Mouse (Mus musculus) MN1 (cell line): Measurements from ENCODE around the gene Oas1g.
A peak's percentile ranks its signal among the peaks of the same experiment; 100 is the strongest.
"Not testable (repeated sequence)": the region's sequence is repeated elsewhere in the genome, so short reads cannot be mapped to it uniquely, and the experiment has no call there.

Experiments
- DNase-seq: peaks from one replicate; pipeline ENCODE4 v3.0.0-alpha.2; 2016; ENCODE audit warnings: low spot score

The Oas1g gene

GRCm38 (mm10) chr5:120890026-120890425, 2.6 kb upstream of the Oas1g start:
- DNase-seq: no peak

GRCm38 (mm10) chr5:120888294-120888815, 942 bp upstream of the Oas1g start:
- not testable (repeated sequence) for DNase-seq

GRCm38 (mm10) chr5:120887831-120888230, 418 bp upstream of the Oas1g start:
- DNase-seq: no peak

- DNase-seq: not testable (repeated sequence)
Observed at GRCm38 (mm10) chr5:120881681-120882080, 5.7 kb downstream of the Oas1g start.

GRCm38 (mm10) chr5:120878803-120879202, 8.6 kb downstream of the Oas1g start:
- not testable (repeated sequence) for DNase-seq

GRCm38 (mm10) chr5:120877407-120877806, 10.0 kb downstream of the Oas1g start:
- not testable (repeated sequence) for DNase-seq

GRCm38 (mm10) chr5:120876839-120877238, 10.6 kb downstream of the Oas1g start:
- not testable (repeated sequence) for DNase-seq

- DNase-seq: no peak
Observed at GRCm38 (mm10) chr5:120871469-120871868, 15.9 kb downstream of the Oas1g start.

- no peak for DNase-seq
Observed at GRCm38 (mm10) chr5:120870782-120871181, 16.6 kb downstream of the Oas1g start.

- DNase-seq: no peak
Observed at GRCm38 (mm10) chr5:120870081-120870480, 17.3 kb downstream of the Oas1g start.

- no peak for DNase-seq
Observed at GRCm38 (mm10) chr5:120869436-120870015, 17.9 kb downstream of the Oas1g start.

GRCm38 (mm10) chr5:120865336-120865860, 22.0 kb downstream of the Oas1g start:
- no peak for DNase-seq

- DNase-seq: no peak
Observed at GRCm38 (mm10) chr5:120861121-120861520, 26.3 kb downstream of the Oas1g start, which contains the start of gene Oas1h. Gene Oas1h, plus strand, starts transcription at chr5:120861421.

- no peak for DNase-seq
Observed at GRCm38 (mm10) chr5:120859241-120859640, 28.2 kb downstream of the Oas1g start.

GRCm38 (mm10) chr5:120849601-120850136, 37.7 kb downstream of the Oas1g start:
- DNase-seq: peak; percentile 10

GRCm38 (mm10) chr5:120847067-120847466, 40.3 kb downstream of the Oas1g start, which contains the start of gene Oas1f:
Gene Oas1f, plus strand, starts transcription at chr5:120847367.
- no peak for DNase-seq

GRCm38 (mm10) chr5:120844713-120845112, 42.7 kb downstream of the Oas1g start:
- DNase-seq: no peak

- no peak for DNase-seq
Observed at GRCm38 (mm10) chr5:120836731-120837585, 50.5 kb downstream of the Oas1g start.

GRCm38 (mm10) chr5:120833335-120834280, 53.8 kb downstream of the Oas1g start:
- DNase-seq: no peak

- DNase-seq: no peak
Observed at GRCm38 (mm10) chr5:120831031-120831430, 56.4 kb downstream of the Oas1g start.
